Mouse (Mus musculus): ENCODE results near the gene Ano4.

The Ano4 gene

GRCm38 (mm10) chr10:89280402-89280801 lies 64.2 kb downstream of the Ano4 start:
- DNase-seq (ENCODE audit: low spot score in 2 of 2): no peak

- no peak for DNase-seq (ENCODE audit: low spot score in 2 of 2)
These were observed 71.4 kb downstream of the Ano4 start for GRCm38 (mm10) chr10:89273001-89273680.

- DNase-seq (ENCODE audit: low spot score in 2 of 2): no peak
These were observed 77.2 kb downstream of the Ano4 start for GRCm38 (mm10) chr10:89267312-89267711.

GRCm38 (mm10) chr10:89263396-89263795 lies 81.2 kb downstream of the Ano4 start:
- no peak for DNase-seq (ENCODE audit: low spot score in 2 of 2)

- no peak for DNase-seq (ENCODE audit: low spot score in 2 of 2)
These were observed 86.8 kb downstream of the Ano4 start for GRCm38 (mm10) chr10:89257457-89258381.

- DNase-seq (ENCODE audit: low spot score in 2 of 2): no peak
These were observed 87.7 kb downstream of the Ano4 start for GRCm38 (mm10) chr10:89256762-89257456.

- DNase-seq (ENCODE audit: low spot score in 2 of 2): no peak
These were observed 89.8 kb downstream of the Ano4 start for GRCm38 (mm10) chr10:89254765-89255164.

- DNase-seq (ENCODE audit: low spot score in 2 of 2): no peak
These were observed 90.8 kb downstream of the Ano4 start for GRCm38 (mm10) chr10:89253799-89254198.

GRCm38 (mm10) chr10:89252636-89253035 lies 91.9 kb downstream of the Ano4 start:
- DNase-seq (ENCODE audit: low spot score in 2 of 2): no peak

GRCm38 (mm10) chr10:89243808-89244207 lies 100.8 kb downstream of the Ano4 start:
- DNase-seq (ENCODE audit: low spot score in 2 of 2): no peak

- no peak for DNase-seq (ENCODE audit: low spot score in 2 of 2)
These were observed 120.0 kb downstream of the Ano4 start for GRCm38 (mm10) chr10:89224524-89224923.

GRCm38 (mm10) chr10:89222284-89222989 lies 122.1 kb downstream of the Ano4 start:
- DNase-seq (ENCODE audit: low spot score in 2 of 2): no peak

GRCm38 (mm10) chr10:89216078-89216477 lies 128.5 kb downstream of the Ano4 start:
- no peak for DNase-seq (ENCODE audit: low spot score in 2 of 2)

- no peak for DNase-seq (ENCODE audit: low spot score in 2 of 2)
These were observed 138.7 kb downstream of the Ano4 start for GRCm38 (mm10) chr10:89205858-89206257.

GRCm38 (mm10) chr10:89196444-89196843 lies 148.1 kb downstream of the Ano4 start:
- no peak for DNase-seq (ENCODE audit: low spot score in 2 of 2)

- no peak for DNase-seq (ENCODE audit: low spot score in 2 of 2)
These were observed 149.5 kb downstream of the Ano4 start for GRCm38 (mm10) chr10:89195068-89195467.

- DNase-seq (ENCODE audit: low spot score in 2 of 2): no peak
These were observed 150.1 kb downstream of the Ano4 start for GRCm38 (mm10) chr10:89194440-89194839.

- DNase-seq (ENCODE audit: low spot score in 2 of 2): no peak
These were observed 166.6 kb downstream of the Ano4 start for GRCm38 (mm10) chr10:89177921-89178320.

- no peak for DNase-seq (ENCODE audit: low spot score in 2 of 2)
These were observed 180.0 kb downstream of the Ano4 start for GRCm38 (mm10) chr10:89164533-89164932.

GRCm38 (mm10) chr10:89155502-89155901 lies 189.1 kb downstream of the Ano4 start:
- DNase-seq (ENCODE audit: low spot score in 2 of 2): no peak

GRCm38 (mm10) chr10:89154797-89155465 lies 189.6 kb downstream of the Ano4 start:
- no peak for DNase-seq (ENCODE audit: low spot score in 2 of 2)
